Mouse (Mus musculus): ENCODE data around the gene Rnf222. TPM values are rescaled to one million over a fixed set of nuclear protein-coding genes. Genes with fewer than 3 reads are reported as not detected.

Rnf222 gene
- polyA plus RNA-seq, 1 experiment from 2014 or later, result 0.04 TPM

GRCm38 (mm10) chr11:68859943-68860593 is 28.3 kb upstream of the Rnf222 start:
- Histone ChIP-seq H3K4me3 (ENCODE audit: low read depth, low read length) (no peak overlapping the region), H3K36me3 (ENCODE audit: control insufficient read depth, insufficient read depth, low read length) (no peaks in the 10 kb centered on the region), H3K27me3 (ENCODE audit: control insufficient read depth, insufficient read depth, low read length) (no peaks in the 10 kb centered on the region), H3K27ac (ENCODE audit: low read depth, low read length) (no peak overlapping the region), H3K9ac (ENCODE audit: low read length) (no peak overlapping the region), H3K9me3 (ENCODE audit: control insufficient read depth, low read length) (no peaks in the 10 kb centered on the region), H3K4me2 (no peak overlapping the region), H3K4me1 (ENCODE audit: control insufficient read depth, insufficient read depth, low read length) (no peaks in the 10 kb centered on the region)
- DNase-seq (ENCODE audit: low spot score, missing footprints) (no peak), ATAC-seq (ENCODE audit: low FRiP score) (no peak)
- WGBS, result 81% methylated on average over 8 of the region's 8 CpGs

- no peaks in the 10 kb centered on the region for H3K9me3 ChIP-seq (ENCODE audit: control insufficient read depth, low read length)
- no peak overlapping the region for H3K4me3 ChIP-seq (ENCODE audit: low read depth, low read length)
- no peak overlapping the region for H3K27ac ChIP-seq (ENCODE audit: low read depth, low read length)
- H3K4me2 ChIP-seq, result no peak overlapping the region
- H3K9ac ChIP-seq (ENCODE audit: low read length), result no peak overlapping the region
- DNase-seq (ENCODE audit: low spot score, missing footprints) (no peak), ATAC-seq (ENCODE audit: low FRiP score) (no peak)
- no peaks in the 10 kb centered on the region for H3K36me3 ChIP-seq (ENCODE audit: control insufficient read depth, insufficient read depth, low read length)
- no peaks in the 10 kb centered on the region for H3K27me3 ChIP-seq (ENCODE audit: control insufficient read depth, insufficient read depth, low read length)
- H3K4me1 ChIP-seq (ENCODE audit: control insufficient read depth, insufficient read depth, low read length), result no peaks in the 10 kb centered on the region
- 84% methylated on average over 2 of the region's 2 CpGs for WGBS
These were observed 26.1 kb upstream of the Rnf222 start for GRCm38 (mm10) chr11:68862260-68862659.

GRCm38 (mm10) chr11:68863631-68864091 is 24.7 kb upstream of the Rnf222 start:
- no peak for ATAC-seq (ENCODE audit: low FRiP score)
- 77% methylated on average over 4 of the region's 4 CpGs for WGBS
- no peak overlapping the region for H3K9ac ChIP-seq (ENCODE audit: low read length)

GRCm38 (mm10) chr11:68864544-68865189 is 23.7 kb upstream of the Rnf222 start:
- Histone ChIP-seq H3K27ac (ENCODE audit: low read depth, low read length) (no peak overlapping the region), H3K27me3 (ENCODE audit: control insufficient read depth, insufficient read depth, low read length) (no peaks in the 10 kb centered on the region), H3K9ac (ENCODE audit: low read length) (no peak overlapping the region), H3K4me2 (no peak overlapping the region), H3K36me3 (ENCODE audit: control insufficient read depth, insufficient read depth, low read length) (no peaks in the 10 kb centered on the region), H3K9me3 (ENCODE audit: control insufficient read depth, low read length) (no peaks in the 10 kb centered on the region), H3K4me3 (ENCODE audit: low read depth, low read length) (no peak overlapping the region), H3K4me1 (ENCODE audit: control insufficient read depth, insufficient read depth, low read length) (no peaks in the 10 kb centered on the region)
- no peak for DNase-seq (ENCODE audit: low spot score, missing footprints)
- 70% methylated on average over 9 of the region's 9 CpGs for WGBS
- no peak for ATAC-seq (ENCODE audit: low FRiP score)

More at GRCm38 (mm10) chr11:68863631-68864091, 24.7 kb upstream of the Rnf222 start:
- no peaks in the 10 kb centered on the region for H3K4me1 ChIP-seq (ENCODE audit: control insufficient read depth, insufficient read depth, low read length)
- DNase-seq (ENCODE audit: low spot score, missing footprints), result no peak
- H3K27me3 ChIP-seq (ENCODE audit: control insufficient read depth, insufficient read depth, low read length), result no peaks in the 10 kb centered on the region
- H3K27ac ChIP-seq (ENCODE audit: low read depth, low read length), result no peak overlapping the region
- H3K4me2 ChIP-seq, result no peak overlapping the region
- H3K4me3 ChIP-seq (ENCODE audit: low read depth, low read length), result no peak overlapping the region
- no peaks in the 10 kb centered on the region for H3K9me3 ChIP-seq (ENCODE audit: control insufficient read depth, low read length)
- no peaks in the 10 kb centered on the region for H3K36me3 ChIP-seq (ENCODE audit: control insufficient read depth, insufficient read depth, low read length)

- H3K4me1 ChIP-seq (ENCODE audit: control insufficient read depth, insufficient read depth, low read length), result no peaks in the 10 kb centered on the region
- H3K4me2 ChIP-seq, result no peak overlapping the region
- no peak overlapping the region for H3K4me3 ChIP-seq (ENCODE audit: low read depth, low read length)
- no peaks in the 10 kb centered on the region for H3K36me3 ChIP-seq (ENCODE audit: control insufficient read depth, insufficient read depth, low read length)
- 91% methylated on average over 9 of the region's 9 CpGs for WGBS
- no peak overlapping the region for H3K9ac ChIP-seq (ENCODE audit: low read length)
- H3K27me3 ChIP-seq (ENCODE audit: control insufficient read depth, insufficient read depth, low read length), result no peaks in the 10 kb centered on the region
- no peak for DNase-seq (ENCODE audit: low spot score, missing footprints)
- ATAC-seq (ENCODE audit: low FRiP score), result no peak
- no peaks in the 10 kb centered on the region for H3K9me3 ChIP-seq (ENCODE audit: control insufficient read depth, low read length)
- H3K27ac ChIP-seq (ENCODE audit: low read depth, low read length), result no peak overlapping the region
These were observed 17.1 kb upstream of the Rnf222 start for GRCm38 (mm10) chr11:68871277-68871676.

- DNase-seq (ENCODE audit: low spot score, missing footprints) (no peak), ATAC-seq (ENCODE audit: low FRiP score) (no peak)
- no peaks in the 10 kb centered on the region for H3K27me3 ChIP-seq (ENCODE audit: control insufficient read depth, insufficient read depth, low read length)
- no peaks in the 10 kb centered on the region for H3K9me3 ChIP-seq (ENCODE audit: control insufficient read depth, low read length)
- H3K4me2 ChIP-seq, result no peak within 1 kb of the TSS
- 64% methylated on average over 6 of the region's 6 CpGs for WGBS
- no peak within 1 kb of the TSS for H3K4me3 ChIP-seq (ENCODE audit: low read depth, low read length)
- H3K4me1 ChIP-seq (ENCODE audit: control insufficient read depth, insufficient read depth, low read length), result no peaks in the 10 kb centered on the region
- no peaks in the 10 kb centered on the region for H3K36me3 ChIP-seq (ENCODE audit: control insufficient read depth, insufficient read depth, low read length)
- no peak within 1 kb of the TSS for H3K9ac ChIP-seq (ENCODE audit: low read length)
- no peak within 1 kb of the TSS for H3K27ac ChIP-seq (ENCODE audit: low read depth, low read length)
These were observed 16.6 kb upstream of the Rnf222 start, which contains the start of gene Ndel1 for GRCm38 (mm10) chr11:68871748-68872147. Gene Ndel1, minus strand, starts transcription at chr11:68871858.

- ATAC-seq (ENCODE audit: low FRiP score), result no peak
- DNase-seq (ENCODE audit: low spot score, missing footprints), result peak; percentile 93
- no peaks in the 10 kb centered on the region for H3K4me1 ChIP-seq (ENCODE audit: control insufficient read depth, insufficient read depth, low read length)
- H3K4me3 ChIP-seq (ENCODE audit: low read depth, low read length), result no peak overlapping the region
- H3K9ac ChIP-seq (ENCODE audit: low read length), result no peak overlapping the region
- H3K4me2 ChIP-seq, result no peak overlapping the region
- WGBS, result 2% methylated on average over 2 of the region's 2 CpGs
- no peaks in the 10 kb centered on the region for H3K36me3 ChIP-seq (ENCODE audit: control insufficient read depth, insufficient read depth, low read length)
- H3K27ac ChIP-seq (ENCODE audit: low read depth, low read length), result no peak overlapping the region
- no peaks in the 10 kb centered on the region for H3K9me3 ChIP-seq (ENCODE audit: control insufficient read depth, low read length)
- H3K27me3 ChIP-seq (ENCODE audit: control insufficient read depth, insufficient read depth, low read length), result no peaks in the 10 kb centered on the region
These were observed 13.5 kb upstream of the Rnf222 start for GRCm38 (mm10) chr11:68874841-68875240.

- no peak for ATAC-seq (ENCODE audit: low FRiP score)
- DNase-seq (ENCODE audit: low spot score, missing footprints), result no peak
- no peak overlapping the region for H3K4me2 ChIP-seq
- H3K9ac ChIP-seq (ENCODE audit: low read length), result no peak overlapping the region
- no peak overlapping the region for H3K4me3 ChIP-seq (ENCODE audit: low read depth, low read length)
- no peaks in the 10 kb centered on the region for H3K27me3 ChIP-seq (ENCODE audit: control insufficient read depth, insufficient read depth, low read length)
- H3K9me3 ChIP-seq (ENCODE audit: control insufficient read depth, low read length), result no peaks in the 10 kb centered on the region
- no peak overlapping the region for H3K27ac ChIP-seq (ENCODE audit: low read depth, low read length)
- no peaks in the 10 kb centered on the region for H3K36me3 ChIP-seq (ENCODE audit: control insufficient read depth, insufficient read depth, low read length)
- WGBS, result 88% methylated on average over 5 of the region's 5 CpGs
- no peaks in the 10 kb centered on the region for H3K4me1 ChIP-seq (ENCODE audit: control insufficient read depth, insufficient read depth, low read length)
These were observed 9.5 kb upstream of the Rnf222 start for GRCm38 (mm10) chr11:68878811-68879210.

- Histone ChIP-seq H3K4me3 (ENCODE audit: low read depth, low read length) (no peak overlapping the region), H3K27me3 (ENCODE audit: control insufficient read depth, insufficient read depth, low read length) (no peaks in the 10 kb centered on the region), H3K36me3 (ENCODE audit: control insufficient read depth, insufficient read depth, low read length) (no peaks in the 10 kb centered on the region), H3K4me2 (no peak overlapping the region), H3K9me3 (ENCODE audit: control insufficient read depth, low read length) (no peaks in the 10 kb centered on the region), H3K9ac (ENCODE audit: low read length) (no peak overlapping the region), H3K27ac (ENCODE audit: low read depth, low read length) (no peak overlapping the region), H3K4me1 (ENCODE audit: control insufficient read depth, insufficient read depth, low read length) (no peaks in the 10 kb centered on the region)
- DNase-seq (ENCODE audit: low spot score, missing footprints) (peak; percentile 21), ATAC-seq (ENCODE audit: low FRiP score) (no peak)
- WGBS, result 21% methylated on average over 14 of the region's 14 CpGs
These were observed 6.2 kb upstream of the Rnf222 start for GRCm38 (mm10) chr11:68882107-68882506.

Measured in midbrain, embryonic 11.5 days (tissue).